Mouse (Mus musculus) neutrophil, adult 5-6 weeks (primary cell): ENCODE results near the gene Gm20388. TPM values are rescaled to one million over a fixed set of nuclear protein-coding genes. Genes with fewer than 3 reads are reported as not detected.

Experiments
- ATAC-seq: fragments of 151-379, 151-347 bp; 2 replicates; pipeline ENCODE4 v1.8.0; 2017; ENCODE audit warnings: mild to moderate bottlenecking, moderate TSS enrichment; ENCODE audit not compliant: insufficient number of reproducible peaks, poor library complexity, low FRiP score, severe bottlenecking; ENCODE audit errors: extremely low read depth
- total RNA-seq: library from RNA; stranded (forward); fragments of 200-1000 nt; gene quantifications from 2 replicates; pipeline ENCODE4 v1.2.3, GENCODE M21; 2017

Gm20388 gene
- total RNA-seq, 1 experiment from 2014 or later: 10.8 TPM

DNA sequence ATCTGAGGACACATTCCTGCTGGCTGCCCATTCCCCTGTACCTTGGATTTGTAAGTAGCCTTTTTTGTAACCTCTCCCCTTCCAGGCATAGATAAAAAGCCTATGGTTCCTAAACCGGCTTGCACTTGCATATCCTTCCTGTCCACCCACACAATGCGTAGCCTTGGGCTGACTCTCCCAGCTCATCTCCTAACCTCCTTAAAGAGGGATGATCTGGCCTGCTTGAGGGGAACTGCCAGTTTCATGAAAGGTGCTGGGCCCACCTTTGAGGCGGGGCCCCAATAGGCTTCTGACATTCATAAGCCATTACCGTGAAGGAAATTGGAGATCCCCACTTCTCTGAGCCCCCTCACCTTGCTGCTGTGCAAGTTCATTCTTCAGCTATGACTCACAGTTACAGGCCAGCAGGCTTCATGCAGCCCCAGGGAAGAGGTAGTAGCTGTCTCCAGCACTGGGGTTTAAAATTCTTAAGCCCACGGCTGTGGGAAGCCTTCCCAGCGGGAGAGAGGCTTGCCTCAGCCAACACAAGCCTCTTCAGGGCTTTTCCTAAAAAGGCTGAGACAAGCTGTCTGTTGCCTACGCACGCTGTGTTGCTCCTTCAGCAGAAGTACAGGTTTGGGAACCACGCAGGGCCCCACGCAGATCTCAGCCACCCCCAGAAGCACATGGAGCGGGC lies 2551.0 kb downstream of the Gm20388 start:
- ATAC-seq: no peak

- ATAC-seq: no peak
These were observed 2551.9 kb downstream of the Gm20388 start for GRCm38 (mm10) chr8:122462510-122462909.

GRCm38 (mm10) chr8:122463651-122464640 lies 2553.3 kb downstream of the Gm20388 start:
- ATAC-seq: peak; percentile 23; the same call in 1 of the 2 replicates

- no peak for ATAC-seq
These were observed 2554.3 kb downstream of the Gm20388 start for GRCm38 (mm10) chr8:122464985-122465384.

DNA sequence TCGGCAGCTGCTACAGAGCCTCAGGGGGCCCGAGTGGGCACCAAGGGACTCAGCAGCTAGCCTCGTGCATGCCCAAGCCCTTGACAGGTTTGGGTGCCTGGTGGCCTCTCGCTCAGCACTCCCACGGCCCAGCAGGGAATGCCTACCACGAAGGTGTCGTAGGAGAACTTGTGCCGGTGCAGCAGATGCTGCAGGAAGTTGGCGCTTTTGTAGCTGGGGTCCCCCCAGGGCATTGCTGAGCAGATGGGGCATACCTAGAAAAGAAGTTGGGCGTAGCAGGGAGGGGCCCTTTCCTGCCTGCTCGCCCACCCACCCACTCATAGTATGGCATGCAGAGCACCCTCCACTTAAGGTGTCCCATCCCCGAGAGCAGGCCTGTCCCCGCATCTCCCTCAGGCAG lies 2557.2 kb downstream of the Gm20388 start:
- ATAC-seq: no peak

- no peak for ATAC-seq
These were observed 2558.8 kb downstream of the Gm20388 start for GRCm38 (mm10) chr8:122469407-122469806.

GRCm38 (mm10) chr8:122469965-122470364 lies 2559.3 kb downstream of the Gm20388 start:
- ATAC-seq: no peak

DNA sequence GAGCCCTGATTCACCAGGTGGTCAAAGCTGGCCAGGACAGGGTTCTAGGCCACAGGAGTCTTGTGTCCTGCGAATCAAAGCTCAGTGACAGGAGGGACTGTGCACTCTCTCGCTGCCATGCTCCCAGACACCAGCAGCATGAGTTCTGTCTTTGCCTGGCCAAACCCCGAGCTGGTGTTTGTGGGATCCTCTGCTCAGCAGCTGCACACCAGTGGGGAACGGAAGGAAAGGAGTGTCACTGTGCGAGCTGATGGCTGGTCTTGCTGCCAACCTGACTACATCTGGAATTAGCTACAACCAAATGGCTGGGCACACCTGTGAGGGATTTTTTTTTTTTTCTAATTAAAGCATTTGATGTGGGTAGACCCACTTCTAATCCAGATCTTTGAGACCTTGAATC lies 2560.1 kb downstream of the Gm20388 start:
- no peak for ATAC-seq

- peak; percentile 23; the same call in 1 of the 2 replicates for ATAC-seq
These were observed 2563.3 kb downstream of the Gm20388 start for GRCm38 (mm10) chr8:122473911-122474421.

- ATAC-seq: no peak
These were observed 2564.4 kb downstream of the Gm20388 start for GRCm38 (mm10) chr8:122474951-122475560.

GRCm38 (mm10) chr8:122475580-122476320 lies 2565.1 kb downstream of the Gm20388 start, which contains the start of the genes Rnf166 and Ctu2:
Gene Rnf166 (minus strand): TSS chr8:122476064.
Gene Ctu2 (plus strand): TSS chr8:122476143.
- peak; percentile 70 for ATAC-seq

GRCm38 (mm10) chr8:122482448-122482847 lies 2571.8 kb downstream of the Gm20388 start:
- no peak for ATAC-seq

DNA sequence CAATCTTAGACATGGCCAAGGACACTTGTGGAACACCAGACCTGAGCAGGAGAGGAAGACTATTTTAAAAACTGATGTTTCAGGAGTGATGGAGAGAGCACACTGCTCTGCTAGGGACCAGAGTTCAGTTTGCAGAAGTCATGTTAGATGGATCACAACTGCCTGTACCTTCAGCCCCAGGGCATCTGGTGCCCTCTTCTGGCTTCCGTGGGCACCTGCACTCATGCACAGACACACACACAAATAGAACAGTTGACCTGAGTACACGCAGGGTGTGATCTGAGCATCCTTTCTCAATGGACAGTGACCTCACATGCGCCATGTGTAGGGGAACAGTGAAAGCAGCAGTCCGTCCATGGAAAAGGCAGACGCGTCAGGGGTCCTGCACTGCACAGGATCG lies 2573.2 kb downstream of the Gm20388 start:
- no peak for ATAC-seq

GRCm38 (mm10) chr8:122484831-122485230 lies 2574.2 kb downstream of the Gm20388 start:
- peak; percentile 5; the same call in 1 of the 2 replicates for ATAC-seq

DNA sequence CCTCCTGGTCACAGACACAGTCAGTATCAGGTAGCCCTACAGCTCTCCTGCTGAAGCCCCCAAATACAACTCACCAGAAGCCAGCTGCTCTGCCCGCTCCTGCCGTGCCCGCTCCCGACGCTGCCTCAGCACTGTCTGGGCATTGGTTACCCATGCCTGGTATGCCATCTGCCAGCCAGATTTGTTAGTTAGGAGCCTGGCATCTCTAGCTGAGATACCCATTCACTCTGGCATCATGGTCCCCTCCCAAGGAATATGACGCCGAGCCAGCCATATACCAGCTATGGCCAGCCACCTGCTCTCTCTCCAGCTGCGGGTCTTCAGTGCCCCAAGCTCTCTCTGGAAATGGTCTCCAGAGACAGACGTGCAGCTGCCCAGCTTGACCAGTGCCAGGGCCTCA lies 2577.7 kb downstream of the Gm20388 start:
- no peak for ATAC-seq

GRCm38 (mm10) chr8:122497016-122497734 lies 2586.5 kb downstream of the Gm20388 start:
- ATAC-seq: no peak

DNA sequence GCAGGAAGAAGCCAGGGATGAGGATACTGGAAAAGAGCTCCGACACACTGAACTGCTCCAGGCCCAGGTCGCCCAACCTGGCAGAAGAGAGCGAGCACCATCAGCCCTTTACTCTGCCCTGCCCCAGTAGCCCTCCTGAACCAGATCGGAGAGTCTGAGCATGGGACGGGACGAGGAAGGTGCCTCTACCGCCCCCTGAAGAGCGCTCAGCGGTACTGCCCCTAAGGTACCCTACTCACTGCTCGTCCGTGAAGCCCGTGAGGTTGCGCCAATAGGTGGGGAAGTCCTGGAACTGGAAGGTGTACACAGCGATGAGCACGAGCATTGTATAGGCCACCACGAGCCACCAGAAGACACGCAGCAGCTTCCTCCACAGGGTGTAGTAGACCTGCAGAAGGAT lies 2587.3 kb downstream of the Gm20388 start:
- ATAC-seq: no peak

- peak; percentile 78 for ATAC-seq
These were observed 2590.2 kb downstream of the Gm20388 start for GRCm38 (mm10) chr8:122500856-122501255.
